Mouse (Mus musculus) forebrain, embryonic 12.5 days (tissue): ENCODE data around the gene Smg6. TPM values are rescaled to one million over a fixed set of nuclear protein-coding genes. Genes with fewer than 3 reads are reported as not detected.

Source experiments
- ATAC-seq: fragments of 200-750 bp; cut with Nextera tagmentation; 2 replicates; pipeline ENCODE4 v1.8.0; 2017; ENCODE audit warnings: moderate TSS enrichment; ENCODE audit not compliant: low FRiP score
- H3K27ac ChIP-seq: fragments of 300-500 bp; sonication (generic); 2 replicates; pipeline ENCODE4 v1.5.1; 2016; ENCODE audit warnings: mild to moderate bottlenecking
- H3K27me3 ChIP-seq: fragments of 300-500 bp; sonication (generic); 2 replicates; pipeline ENCODE4 v1.6.1; 2016; ENCODE audit warnings: mild to moderate bottlenecking
- H3K36me3 ChIP-seq: fragments of 300-500 bp; sonication (generic); replicated peaks from 2 replicates; pipeline ENCODE4 v1.6.1; 2016; ENCODE audit warnings: mild to moderate bottlenecking
- H3K4me1 ChIP-seq: fragments of 300-500 bp; sonication (generic); 2 replicates; pipeline ENCODE4 v1.6.1; 2016
- H3K4me2 ChIP-seq: fragments of 300-500 bp; sonication (generic); 2 replicates; pipeline ENCODE4 v1.6.1; 2016; ENCODE audit warnings: mild to moderate bottlenecking, moderate library complexity
- H3K4me3 ChIP-seq: fragments of 300-500 bp; sonication (generic); replicated peaks from 2 replicates; pipeline ENCODE4 v1.5.1; 2016; ENCODE audit warnings: mild to moderate bottlenecking
- H3K9ac ChIP-seq: fragments of 300-500 bp; sonication (generic); 2 replicates; pipeline ENCODE4 v1.6.1; 2016; ENCODE audit warnings: mild to moderate bottlenecking
- H3K9me3 ChIP-seq: fragments of 300-500 bp; sonication (generic); 2 replicates; pipeline ENCODE4 v1.6.1; 2016
- WGBS: fragments of 180-500 bp; shearing (Covaris S2); methylation state at CpG from one replicate; pipeline ENCODE4 v1.1.7; 2016; 5-methylcytosine and 5-hydroxymethylcytosine counted together
- polyA plus RNA-seq: library from polyadenylated mRNA; unstranded; fragments of >200 nt; fragmentation: Nextera tagmentation; extraction: Ambion mirVana; gene quantifications from 2 replicates; pipeline ENCODE4 v1.2.1, GENCODE M21; 2016

Gene Smg6
- polyA plus RNA-seq, 1 experiment from 2014 or later = 22.0 TPM

DNA sequence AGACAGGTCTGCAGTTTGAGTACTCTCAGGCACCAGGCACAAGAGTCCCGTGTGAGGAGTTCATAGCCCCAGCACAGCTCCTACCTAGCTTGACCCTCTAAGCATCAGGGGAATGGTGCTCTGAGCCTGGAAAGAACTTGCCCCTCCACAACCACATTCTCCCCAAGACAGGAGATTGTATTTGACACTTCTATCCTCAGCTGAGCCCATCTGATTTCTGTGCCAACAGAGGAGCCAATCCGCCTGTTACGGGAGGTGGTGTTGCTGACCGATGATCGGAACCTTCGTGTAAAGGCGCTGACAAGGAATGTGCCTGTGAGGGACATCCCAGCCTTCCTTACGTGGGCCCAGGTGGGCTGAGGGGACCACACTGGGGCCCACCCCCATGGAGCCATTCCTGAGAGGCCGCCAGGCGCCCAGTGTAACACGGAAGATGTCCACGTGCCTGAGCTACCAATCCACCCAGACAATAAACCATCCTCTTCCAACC lies 237.0 kb downstream of the Smg6 start:
- Histone ChIP-seq H3K4me1 (peaks cover 23% of the 10 kb centered on the region), H3K4me3 (no peak overlapping the region), H3K27me3 (peaks cover 50% of the 10 kb centered on the region), H3K36me3 (peaks cover 48% of the 10 kb centered on the region), H3K4me2 (no peak overlapping the region), H3K9me3 (no peaks in the 10 kb centered on the region), H3K27ac (no peak overlapping the region), H3K9ac (no peak overlapping the region)
- ATAC-seq = no peak
- 92% methylated on average over 12 of the region's 12 CpGs for WGBS

GRCm38 (mm10) chr11:75163379-75163778 lies 237.8 kb downstream of the Smg6 start:
- Histone ChIP-seq H3K4me1 (peaks cover 30% of the 10 kb centered on the region), H3K4me2 (no peak overlapping the region), H3K9me3 (no peaks in the 10 kb centered on the region), H3K27ac (no peak overlapping the region), H3K27me3 (peaks cover 58% of the 10 kb centered on the region), H3K4me3 (no peak overlapping the region), H3K9ac (no peak overlapping the region), H3K36me3 (peaks cover 48% of the 10 kb centered on the region)
- 96% methylated on average over 6 of the region's 6 CpGs for WGBS
- ATAC-seq = no peak

DNA sequence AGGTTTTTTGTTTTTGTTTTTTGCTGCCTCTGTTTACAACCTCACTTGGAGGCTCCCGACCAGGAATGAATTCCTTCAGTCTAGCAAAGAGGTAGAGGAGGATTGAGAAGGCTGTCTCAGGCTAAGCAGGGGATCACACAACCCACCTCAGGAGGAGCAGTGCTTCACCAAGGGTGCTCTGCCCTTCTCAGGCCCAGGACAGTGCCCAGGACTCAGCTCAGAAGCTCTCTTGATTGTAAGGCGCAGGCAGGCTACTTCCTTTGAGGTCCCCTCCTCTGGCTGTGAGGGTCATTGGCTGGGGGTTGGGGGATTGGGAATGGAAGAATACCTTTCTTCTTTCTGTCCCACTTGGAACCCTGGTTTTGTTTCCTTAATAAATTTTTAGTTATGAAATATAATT lies 238.4 kb downstream of the Smg6 start:
- Histone ChIP-seq H3K27ac (no peak overlapping the region), H3K4me3 (no peak overlapping the region), H3K36me3 (peaks cover 47% of the 10 kb centered on the region), H3K27me3 (peaks cover 64% of the 10 kb centered on the region), H3K4me2 (no peak overlapping the region), H3K9me3 (no peaks in the 10 kb centered on the region), H3K9ac (no peak overlapping the region), H3K4me1 (peaks cover 37% of the 10 kb centered on the region)
- no peak for ATAC-seq
- WGBS = 79% methylated on average over 2 of the region's 2 CpGs

DNA sequence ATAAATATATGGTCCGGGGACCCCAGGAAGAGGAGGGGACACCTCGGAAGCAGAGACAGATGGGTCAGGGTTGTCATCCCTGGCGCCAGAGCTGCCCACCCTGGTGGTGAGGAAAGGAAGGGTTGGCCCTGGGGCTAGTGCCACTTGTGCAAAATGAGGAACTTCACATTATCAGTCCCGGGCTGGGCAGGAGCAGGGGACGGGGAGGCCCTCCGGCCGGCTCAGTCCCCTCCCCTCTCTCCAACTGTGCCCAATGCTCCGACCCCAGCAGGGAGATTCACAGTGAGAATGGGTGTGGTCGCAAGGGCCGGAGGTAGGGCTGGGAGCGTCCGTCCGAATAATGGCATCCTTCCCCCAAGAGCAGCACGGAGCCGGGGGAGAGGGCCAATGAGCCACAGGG lies 239.1 kb downstream of the Smg6 start:
- no peak overlapping the region for H3K9ac ChIP-seq
- no peaks in the 10 kb centered on the region for H3K9me3 ChIP-seq
- H3K4me2 ChIP-seq = no peak overlapping the region
- H3K36me3 ChIP-seq = peaks cover 40% of the 10 kb centered on the region
- peaks cover 43% of the 10 kb centered on the region for H3K4me1 ChIP-seq
- no peak overlapping the region for H3K27ac ChIP-seq
- 12% methylated on average over 15 of the region's 15 CpGs for WGBS
- peaks cover 71% of the 10 kb centered on the region for H3K27me3 ChIP-seq
- H3K4me3 ChIP-seq = 0 out of 2 replicates have a peak overlapping the region, but pooled peaks have one; percentile 46
- no peak for ATAC-seq

DNA sequence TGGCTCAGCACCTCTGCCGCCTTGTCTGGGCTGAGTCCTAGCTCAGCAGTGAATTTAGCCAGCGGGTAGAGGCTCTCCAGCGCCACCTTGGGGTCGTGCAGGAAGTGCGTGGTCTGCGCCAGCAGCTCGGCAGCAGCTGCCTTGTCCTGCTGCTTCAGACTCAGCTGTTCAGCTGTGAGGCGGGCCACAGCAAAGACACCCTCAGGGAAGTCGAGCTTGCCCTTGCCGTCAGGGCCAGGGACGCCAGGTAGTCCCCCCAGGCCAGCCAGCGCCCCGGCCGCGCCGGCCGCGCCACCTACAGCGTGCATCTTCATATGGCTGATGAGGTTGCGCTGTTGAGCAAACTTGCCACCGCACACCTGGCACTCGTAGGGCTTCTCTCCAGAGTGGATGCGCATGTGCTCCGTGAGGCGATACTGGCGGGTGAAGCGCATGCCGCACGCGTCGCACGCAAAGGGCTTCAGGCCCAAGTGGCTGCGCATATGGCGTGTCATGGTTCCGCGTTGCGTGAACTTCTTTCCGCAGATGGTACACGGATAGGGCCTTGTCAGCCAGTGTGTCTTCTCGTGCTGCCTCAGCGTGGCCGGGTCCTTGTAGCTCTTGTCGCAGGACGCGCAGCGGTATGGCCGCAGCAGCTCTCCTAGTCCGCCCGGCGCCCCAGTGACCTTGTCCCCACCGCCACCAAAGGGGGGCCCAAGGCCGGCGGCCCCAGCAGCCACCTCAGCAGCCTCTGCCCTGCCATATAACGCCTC lies 240.0 kb downstream of the Smg6 start:
- Histone ChIP-seq H3K9me3 (no peaks in the 10 kb centered on the region), H3K4me2 (peak overlapping the region; percentile 43), H3K4me3 (peak overlapping the region; percentile 46), H3K4me1 (peaks cover 51% of the 10 kb centered on the region), H3K27me3 (peaks cover 80% of the 10 kb centered on the region), H3K36me3 (peaks cover 31% of the 10 kb centered on the region), H3K27ac (no peak overlapping the region), H3K9ac (no peak overlapping the region)
- no peak for ATAC-seq
- 3% methylated on average over 54 of the region's 54 CpGs for WGBS

DNA sequence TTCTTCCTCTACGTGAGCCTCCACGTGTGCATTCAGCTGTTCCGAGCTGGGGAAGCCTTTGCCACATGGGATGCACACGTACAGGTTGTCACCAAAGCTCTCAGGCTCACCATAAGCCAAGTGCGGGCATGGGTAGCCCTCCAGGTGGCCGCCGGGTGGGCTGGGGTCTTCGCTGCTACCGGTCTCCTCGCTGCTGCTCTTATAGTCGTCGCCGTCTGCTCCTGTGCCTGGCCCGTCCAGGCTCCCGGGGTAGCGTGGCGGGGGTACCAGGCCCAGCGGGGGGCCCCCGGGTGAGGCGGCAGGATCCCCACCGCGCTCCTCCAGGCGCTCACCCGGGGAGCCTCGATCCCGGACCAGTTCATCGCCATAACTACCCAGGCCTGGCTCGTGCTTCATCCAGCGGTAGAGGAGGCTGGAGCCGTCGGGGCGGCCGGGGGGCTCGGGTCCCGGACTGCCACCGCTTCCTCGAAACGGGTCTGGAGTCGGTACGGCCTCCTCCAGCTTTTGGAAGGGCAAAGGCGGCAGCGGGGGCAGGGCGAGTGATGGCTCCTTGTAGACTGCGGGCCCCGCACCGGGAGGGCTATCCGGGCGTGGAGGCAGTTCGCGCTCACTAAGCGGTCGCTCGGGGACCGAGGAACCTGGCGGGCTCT lies 240.7 kb downstream of the Smg6 start:
- Histone ChIP-seq H3K27me3 (peaks cover 87% of the 10 kb centered on the region), H3K36me3 (peaks cover 26% of the 10 kb centered on the region), H3K4me1 (peaks cover 54% of the 10 kb centered on the region), H3K4me3 (peak overlapping the region; percentile 46), H3K9me3 (no peaks in the 10 kb centered on the region), H3K4me2 (peak overlapping the region; percentile 43), H3K27ac (no peak overlapping the region), H3K9ac (no peak overlapping the region)
- WGBS = 4% methylated on average over 55 of the region's 55 CpGs
- no peak for ATAC-seq

- Histone ChIP-seq H3K9ac (no peak overlapping the region), H3K4me3 (peak overlapping the region; percentile 46), H3K4me1 (peaks cover 61% of the 10 kb centered on the region), H3K36me3 (peaks cover 18% of the 10 kb centered on the region), H3K9me3 (no peaks in the 10 kb centered on the region), H3K4me2 (peak overlapping the region; percentile 43), H3K27ac (no peak overlapping the region), H3K27me3 (peaks cover 94% of the 10 kb centered on the region)
- ATAC-seq = no peak
- 2% methylated on average over 67 of the region's 68 CpGs for WGBS
Measured at GRCm38 (mm10) chr11:75166861-75167642, 241.4 kb downstream of the Smg6 start.

DNA sequence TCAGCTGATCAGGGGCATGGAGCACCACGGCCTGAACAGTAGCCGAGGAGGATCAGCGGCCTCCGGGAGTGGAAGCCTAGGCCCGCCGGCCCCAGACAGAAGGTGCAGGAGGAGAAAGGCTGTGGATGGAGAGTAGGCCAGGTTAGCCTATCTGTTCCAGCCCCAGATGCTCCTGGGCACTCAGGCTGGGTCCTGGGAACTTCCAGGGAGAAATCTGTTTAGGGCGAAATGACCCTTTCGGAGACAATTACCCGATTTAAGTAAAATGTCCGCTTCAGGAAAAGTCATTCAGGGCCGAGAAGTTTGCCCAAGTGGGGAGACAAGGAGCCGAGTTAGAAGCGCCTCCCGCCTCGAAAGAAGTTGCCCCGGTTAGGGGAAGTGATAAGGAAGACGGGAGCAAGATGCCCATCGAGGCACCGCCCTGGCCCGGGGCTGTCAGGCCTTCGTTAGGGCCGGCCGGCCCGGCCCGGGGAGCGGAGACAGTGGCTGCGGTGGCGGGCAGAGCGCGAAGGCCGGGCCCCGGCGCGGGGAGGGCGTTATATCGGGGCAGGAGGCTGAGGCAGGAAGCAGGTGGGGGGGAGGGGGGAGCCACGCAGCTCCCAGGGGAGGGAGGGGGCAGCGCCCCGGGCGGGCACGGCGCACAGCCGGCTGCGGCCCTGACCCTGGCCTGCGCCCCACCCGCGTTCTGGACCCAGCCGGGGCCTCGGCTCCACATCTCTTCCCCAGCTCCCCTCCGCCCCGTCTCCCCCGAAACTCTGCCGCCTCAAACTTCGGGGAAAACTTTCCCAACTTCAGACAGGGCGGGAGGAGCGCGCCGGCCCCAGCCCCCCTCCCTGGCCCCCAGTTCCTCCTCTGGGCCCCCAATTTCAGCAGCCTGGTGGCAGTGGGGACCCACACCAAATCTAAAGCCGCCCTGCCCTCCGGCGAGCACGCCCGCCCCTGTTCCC lies 242.3 kb downstream of the Smg6 start:
- H3K4me1 ChIP-seq = peaks cover 69% of the 10 kb centered on the region
- 3% methylated on average over 53 of the region's 63 CpGs for WGBS
- peaks cover 100% of the 10 kb centered on the region for H3K27me3 ChIP-seq
- H3K4me2 ChIP-seq = peak overlapping the region; percentile 83
- 0 out of 2 replicates have a peak overlapping the region, but pooled peaks have one; percentile 1 for H3K27ac ChIP-seq
- H3K9me3 ChIP-seq = no peaks in the 10 kb centered on the region
- no peak for ATAC-seq
- peak overlapping the region; percentile 46 for H3K4me3 ChIP-seq
- H3K36me3 ChIP-seq = peaks cover 11% of the 10 kb centered on the region
- H3K9ac ChIP-seq = peak overlapping the region; percentile 49

DNA sequence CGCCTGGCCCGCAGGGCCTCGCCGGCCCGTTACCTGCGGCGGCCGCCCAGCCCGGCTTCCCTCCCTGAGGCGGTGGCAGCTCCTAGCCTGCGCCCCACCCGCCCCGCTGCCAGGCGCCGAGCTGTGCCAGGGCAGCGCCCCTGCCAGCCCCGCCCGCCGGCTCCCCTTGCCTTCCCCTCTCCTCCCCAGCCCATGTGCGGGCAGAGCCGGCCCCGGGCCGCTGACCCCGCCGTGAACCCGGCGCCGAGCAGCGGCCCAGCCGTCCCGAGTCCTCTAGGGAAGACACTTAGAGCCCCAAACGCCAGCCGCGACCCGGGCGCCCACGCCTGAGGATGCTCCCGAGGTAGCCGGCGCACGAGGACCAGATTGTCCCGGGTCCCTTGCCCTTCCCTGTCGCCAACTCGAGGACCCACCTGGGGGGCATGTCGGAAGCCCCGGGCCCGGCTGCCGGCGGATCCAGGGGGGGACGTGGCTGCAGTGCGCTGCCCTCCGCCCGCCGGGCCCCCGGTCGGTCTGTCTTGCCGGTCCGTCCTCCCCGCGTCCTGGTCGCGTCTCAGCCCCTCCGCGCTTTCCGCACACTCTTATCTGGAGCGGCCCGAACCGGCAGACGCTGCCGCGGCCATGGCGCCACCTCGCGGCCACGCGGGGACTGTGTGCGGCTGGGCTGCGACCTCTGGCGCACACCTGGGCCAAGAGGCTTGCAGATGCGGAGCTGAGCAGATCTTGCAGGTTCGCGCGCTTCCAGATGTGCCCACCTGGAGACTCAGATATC lies 243.2 kb downstream of the Smg6 start:
- WGBS = under 1% methylated on average over 83 of the region's 83 CpGs
- H3K9ac ChIP-seq = peak overlapping the region; percentile 49
- H3K27me3 ChIP-seq = peaks cover 98% of the 10 kb centered on the region
- H3K36me3 ChIP-seq = peaks cover 3% of the 10 kb centered on the region
- peak overlapping the region; percentile 46 for H3K4me3 ChIP-seq
- ATAC-seq = no peak
- H3K4me2 ChIP-seq = peak overlapping the region; percentile 83
- no peak overlapping the region for H3K27ac ChIP-seq
- H3K9me3 ChIP-seq = no peaks in the 10 kb centered on the region
- peaks cover 76% of the 10 kb centered on the region for H3K4me1 ChIP-seq

DNA sequence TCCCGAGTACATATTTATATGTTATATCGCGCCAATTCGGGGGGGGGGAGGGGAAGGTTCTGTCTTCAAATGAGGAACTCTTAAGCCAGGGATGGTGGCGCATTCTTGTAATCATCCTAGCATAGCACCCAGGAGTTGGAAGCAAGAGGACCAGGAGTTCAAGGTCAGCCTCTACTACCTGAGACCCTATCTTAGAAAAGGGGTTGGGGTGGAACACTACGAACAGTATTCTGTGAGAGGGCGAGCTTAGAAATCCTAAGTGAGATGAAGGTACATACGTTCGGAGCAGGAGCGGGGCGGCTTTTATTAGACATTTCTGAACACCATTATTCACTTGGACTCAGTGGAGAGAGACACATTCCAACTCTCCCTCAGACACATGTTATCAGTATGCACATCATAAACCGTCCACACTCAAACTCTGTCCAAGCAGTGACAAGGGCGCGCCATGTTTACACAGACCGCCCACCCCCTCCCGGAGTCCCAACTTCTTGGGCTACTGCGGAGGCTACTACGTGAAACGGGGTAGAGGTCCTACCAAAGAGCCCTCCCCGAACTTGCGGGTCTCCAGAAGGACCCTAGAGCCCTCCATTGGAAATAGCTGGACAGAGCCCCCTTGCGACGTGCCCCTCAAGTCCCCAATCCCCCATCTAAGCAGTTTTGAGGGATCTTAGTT lies 243.9 kb downstream of the Smg6 start, which contains the start of gene Hic1:
Gene Hic1 (minus strand): TSS at position 115 of the 676 bp plus-strand sequence.
- H3K27me3 ChIP-seq = peaks cover 94% of the 10 kb centered on the region
- peak within 1 kb of the TSS; percentile 83 for H3K4me2 ChIP-seq
- ATAC-seq = no peak
- H3K4me1 ChIP-seq = peaks cover 82% of the 10 kb centered on the region
- no peak within 1 kb of the TSS for H3K27ac ChIP-seq
- H3K9ac ChIP-seq = peak within 1 kb of the TSS; percentile 49
- peak within 1 kb of the TSS; percentile 46 for H3K4me3 ChIP-seq
- H3K36me3 ChIP-seq = no peaks in the 10 kb centered on the region
- H3K9me3 ChIP-seq = no peaks in the 10 kb centered on the region
- WGBS = 5% methylated on average over 23 of the region's 23 CpGs
